16 mouse cellular contexts compared by ENCODE assay signal in genomic region chrX:131460631-131461030, GRCm38 (mm10).
"Had no signal": no experiment of that assay in that cellular context is flagged by ENCODE, and none has a peak within 500 bp of the region (broad histone marks: within the 10 kb centered on the region; RNA-seq: fewer than 3 reads in every experiment).

No protein-coding gene starts in this region.

- H3K9ac ChIP-seq: neural tube, embryonic 13.5 days; neural tube, embryonic 15.5 days; stomach, embryonic 15.5 days had no signal

- H3K36me3 ChIP-seq: neural tube, embryonic 13.5 days; neural tube, embryonic 15.5 days; stomach, embryonic 15.5 days had no signal

- H3K4me3 ChIP-seq: neural tube, embryonic 13.5 days; neural tube, embryonic 15.5 days; stomach, embryonic 15.5 days had no signal

- H3K27ac ChIP-seq: neural tube, embryonic 13.5 days; neural tube, embryonic 15.5 days; stomach, embryonic 15.5 days; stomach, postnatal 0 days had no signal

- DNase-seq: retina, postnatal 1 day; right cerebral cortex, adult 18-20 months; right cerebral cortex, postnatal 14 days; right cerebral cortex, postnatal 25 days; right cerebral cortex, postnatal 4 days; spleen, adult 18-20 months; thymus, adult 18-20 months; thymus, adult 2 months; thymus, postnatal 14 days; thymus, postnatal 25 days; thymus, postnatal 36 days; thymus, postnatal 4 days had no signal

- H3K27me3 ChIP-seq: neural tube, embryonic 13.5 days; neural tube, embryonic 15.5 days; stomach, embryonic 15.5 days had no signal

- H3K9me3 ChIP-seq: neural tube, embryonic 13.5 days; neural tube, embryonic 15.5 days; stomach, embryonic 15.5 days had no signal

- H3K4me1 ChIP-seq: neural tube, embryonic 13.5 days; neural tube, embryonic 15.5 days; stomach, embryonic 15.5 days had no signal
